Mouse (Mus musculus) gastrocnemius, postnatal 14 days (tissue): ENCODE data around the gene Fibcd1. TPM values are rescaled to one million over a fixed set of nuclear protein-coding genes. Genes with fewer than 3 reads are reported as not detected.

Source experiments
- DNase-seq: peaks from one replicate; pipeline ENCODE4 v3.0.0; 2021; ENCODE audit warnings: mixed read lengths
- intact Hi-C: fragments of 180-260 bp; cut with DNase I; formaldehyde crosslinking; loops from one replicate; pipeline ENCODE4 v1.15.1; 2025; ENCODE audit warnings: low total_unique reads
- total RNA-seq, 2 experiments: library from RNA; stranded (reverse); gene quantifications; 2 replicates each; pipeline ENCODE4 v1.2.3; 2021

The Fibcd1 gene
- total RNA-seq, 2 experiments from 2014 or later: not detected

DNA sequence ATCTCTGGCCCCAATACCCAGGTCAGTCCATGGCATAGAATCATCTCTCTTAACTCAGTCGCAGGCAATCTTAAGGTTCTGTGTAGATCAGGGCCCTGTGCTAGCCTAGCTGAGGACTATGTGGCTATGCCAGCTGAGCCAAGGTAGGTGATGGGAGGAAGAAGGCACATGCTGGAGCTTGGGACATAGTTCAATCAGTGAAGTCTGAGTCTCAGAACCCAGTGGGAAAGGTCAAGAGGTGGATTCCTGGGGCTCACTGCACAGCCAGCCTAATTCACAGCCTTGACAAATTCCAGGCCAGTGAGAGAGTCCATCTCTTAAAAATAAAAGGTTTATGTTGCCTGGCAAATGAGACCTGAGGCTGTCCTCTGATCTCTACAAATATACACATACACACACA is 18.0 kb upstream of the Fibcd1 start:
- DNase-seq: no peak
- intact Hi-C loops: no loop called here

GRCm38 (mm10) chr2:31862919-31863318 is 17.1 kb upstream of the Fibcd1 start:
- no peak for DNase-seq
- intact Hi-C loops: no loop called here

- DNase-seq: no peak
- intact Hi-C loops: no loop called here
Observed at GRCm38 (mm10) chr2:31858500-31858899, 12.7 kb upstream of the Fibcd1 start.

- DNase-seq: no peak
- intact Hi-C loops: no loop called here
Observed at GRCm38 (mm10) chr2:31857180-31857579, 11.4 kb upstream of the Fibcd1 start.

GRCm38 (mm10) chr2:31855991-31856390 is 10.2 kb upstream of the Fibcd1 start:
- DNase-seq: no peak
- intact Hi-C loops: no loop called here

DNA sequence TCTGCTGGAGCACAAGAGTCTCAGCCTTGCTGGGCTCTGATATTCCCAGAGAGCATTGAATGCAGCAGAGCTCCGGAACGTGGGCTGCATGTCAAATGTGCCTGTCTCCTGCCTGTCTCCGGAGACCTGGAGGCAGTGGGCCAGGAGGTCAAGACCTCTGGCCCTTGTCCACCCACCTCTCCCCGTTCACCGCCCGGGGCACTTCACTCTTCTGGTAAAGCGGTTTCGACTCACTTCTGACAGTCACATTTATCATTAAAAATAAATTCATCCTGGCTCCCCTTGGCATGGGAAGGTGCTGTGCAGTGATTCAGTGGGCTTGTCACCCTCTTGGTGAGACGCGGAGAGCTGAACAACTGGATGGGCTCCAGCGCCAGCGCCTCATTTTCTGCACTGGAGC is 4.3 kb upstream of the Fibcd1 start:
- intact Hi-C loops: no loop called here
- DNase-seq: no peak

GRCm38 (mm10) chr2:31847908-31848307 is 2.1 kb upstream of the Fibcd1 start:
- intact Hi-C loops: no loop called here
- DNase-seq: no peak

GRCm38 (mm10) chr2:31846692-31847660 is 1.2 kb upstream of the Fibcd1 start:
- intact Hi-C loops: no loop called here
- DNase-seq: no peak

DNA sequence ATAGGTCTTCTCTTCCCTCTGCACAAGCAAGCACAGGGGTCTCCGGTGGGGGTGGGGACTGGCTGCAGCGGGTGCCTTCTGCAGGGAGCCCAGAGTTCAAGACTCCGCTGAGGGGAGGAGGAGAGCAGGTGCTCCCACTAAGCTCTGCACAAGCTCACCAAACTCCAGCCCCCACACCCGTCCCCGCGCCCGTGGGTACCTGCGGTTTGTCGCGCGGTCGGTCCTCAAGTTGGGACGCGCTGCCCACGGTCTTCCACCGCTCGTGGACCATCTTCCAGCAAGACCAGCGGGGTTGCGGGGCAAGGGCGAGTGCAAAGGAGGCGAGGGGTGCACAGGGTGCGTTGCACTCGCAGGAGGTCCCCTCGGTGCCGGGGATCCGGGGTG is 301 bp downstream of the Fibcd1 start:
- intact Hi-C loops: no loop called here
- DNase-seq: no peak

- no peak for DNase-seq
- intact Hi-C loops: no loop called here
Observed at GRCm38 (mm10) chr2:31844729-31845136, 1.1 kb downstream of the Fibcd1 start.

- no peak for DNase-seq
- intact Hi-C loops: no loop called here
Observed at GRCm38 (mm10) chr2:31838868-31839267, 6.9 kb downstream of the Fibcd1 start.

- intact Hi-C loops: no loop called here
- DNase-seq: no peak
Observed at GRCm38 (mm10) chr2:31836985-31837384, 8.8 kb downstream of the Fibcd1 start.

DNA sequence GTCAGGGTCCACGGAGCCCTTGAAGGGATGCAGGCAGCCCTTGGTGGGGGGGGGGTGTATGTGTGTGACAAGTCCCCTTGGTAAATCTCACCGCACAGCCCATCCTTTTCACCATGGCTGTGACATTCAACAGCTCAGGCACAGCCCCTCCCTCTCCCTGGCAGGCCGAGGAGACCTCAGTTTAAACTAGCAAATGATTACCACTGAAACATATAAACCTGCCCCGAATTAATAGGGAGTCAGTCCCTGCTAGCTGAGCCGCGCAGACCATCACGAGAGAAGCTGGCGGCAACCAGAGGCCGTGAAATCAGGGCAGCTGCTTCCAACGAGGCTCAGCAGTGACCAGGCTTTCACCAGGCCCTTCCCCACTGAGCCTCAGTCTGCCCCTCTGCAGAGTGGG is 9.7 kb downstream of the Fibcd1 start:
- DNase-seq: no peak
- intact Hi-C loops: no loop called here

- intact Hi-C loops: no loop called here
- DNase-seq: no peak
Observed at GRCm38 (mm10) chr2:31828311-31828825, 17.4 kb downstream of the Fibcd1 start.

DNA sequence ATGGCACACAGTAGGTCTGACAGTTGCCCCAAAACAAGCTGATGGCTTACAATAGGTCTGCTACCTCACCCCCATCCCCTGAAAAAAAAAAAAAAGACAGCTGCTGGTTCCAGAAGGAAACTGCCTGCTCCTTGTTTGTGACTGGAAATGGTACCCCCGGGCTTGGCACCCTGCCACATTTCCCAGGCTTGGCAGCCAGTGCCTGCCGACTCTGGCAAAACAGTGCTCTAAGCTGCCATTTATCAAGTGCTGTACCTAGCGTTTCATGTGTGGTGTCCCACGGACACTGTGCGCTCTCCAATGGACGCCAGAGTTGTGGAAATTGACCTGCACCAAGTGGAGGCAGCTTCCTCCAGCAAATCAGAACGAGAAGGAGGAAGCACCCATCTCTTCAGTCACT is 17.9 kb downstream of the Fibcd1 start:
- intact Hi-C loops: no loop called here
- no peak for DNase-seq

DNA sequence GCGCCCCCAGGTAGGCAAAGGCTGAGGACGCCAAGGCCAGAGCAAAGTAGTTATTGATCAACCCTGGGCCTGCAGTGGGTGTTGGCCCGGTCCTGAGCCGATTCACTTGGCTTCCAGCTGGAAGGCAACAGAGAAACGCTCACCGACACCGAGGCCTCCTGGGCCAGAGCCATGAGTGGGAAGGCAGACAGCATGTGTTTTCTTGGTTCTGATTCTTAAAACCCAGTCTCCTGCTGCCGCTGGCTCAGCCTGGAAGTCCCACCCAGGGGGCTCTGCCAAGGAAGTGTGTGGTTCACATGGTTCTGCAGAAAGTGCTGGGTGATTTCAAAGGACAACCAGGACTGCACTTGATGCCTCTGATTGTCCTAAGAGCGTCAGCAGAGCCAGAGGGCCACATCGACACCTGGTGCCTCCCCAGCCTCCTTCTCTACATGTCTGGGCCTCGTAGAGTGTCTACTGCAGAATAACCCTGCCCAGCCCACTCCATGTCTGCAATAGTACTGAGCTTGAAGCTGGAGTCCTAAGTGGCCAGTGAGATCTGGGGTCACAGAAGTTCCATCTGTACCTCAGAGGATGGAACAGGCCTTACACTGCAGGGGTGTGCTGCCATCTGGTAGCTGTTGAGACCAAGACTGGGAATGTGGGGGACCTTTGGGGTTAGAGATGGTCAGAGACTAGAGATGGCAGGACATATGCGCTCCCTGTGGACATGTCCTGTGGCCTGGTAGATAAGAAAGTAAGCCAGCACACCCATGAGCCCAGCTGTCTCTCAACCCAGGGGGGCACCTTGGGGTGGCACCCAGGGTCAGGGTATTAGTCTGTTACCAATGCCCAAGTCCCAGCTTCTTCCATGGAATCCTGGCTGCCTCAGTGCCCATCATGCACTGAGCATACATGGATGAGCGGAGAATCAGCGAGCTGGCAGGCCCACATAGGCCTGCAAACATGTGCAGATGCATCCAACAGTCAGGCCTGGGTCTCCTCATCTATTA is 19.4 kb downstream of the Fibcd1 start:
- intact Hi-C loops: no loop called here
- no peak for DNase-seq

DNA sequence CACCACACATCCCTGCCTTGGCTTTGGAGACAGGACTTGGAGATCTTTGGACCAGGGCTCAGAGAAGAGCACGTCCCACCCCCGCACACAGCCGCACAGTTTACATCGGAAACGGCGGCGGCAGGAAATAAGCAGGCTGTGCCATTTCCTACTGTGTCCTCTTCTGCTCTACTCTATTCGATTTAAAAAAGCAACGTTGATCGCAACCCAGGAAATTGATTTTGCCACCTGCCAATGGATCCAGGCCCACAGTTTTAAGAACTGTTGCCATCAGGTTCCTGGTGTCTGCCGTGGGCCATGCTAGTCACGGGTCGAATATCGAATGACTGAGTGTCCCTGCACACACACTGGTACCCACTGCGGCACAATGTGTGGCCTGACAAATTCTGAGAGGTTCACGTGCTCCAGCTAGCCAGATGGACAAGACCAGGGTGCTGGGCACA is 20.3 kb downstream of the Fibcd1 start:
- DNase-seq: no peak
- intact Hi-C loops: no loop called here

DNA sequence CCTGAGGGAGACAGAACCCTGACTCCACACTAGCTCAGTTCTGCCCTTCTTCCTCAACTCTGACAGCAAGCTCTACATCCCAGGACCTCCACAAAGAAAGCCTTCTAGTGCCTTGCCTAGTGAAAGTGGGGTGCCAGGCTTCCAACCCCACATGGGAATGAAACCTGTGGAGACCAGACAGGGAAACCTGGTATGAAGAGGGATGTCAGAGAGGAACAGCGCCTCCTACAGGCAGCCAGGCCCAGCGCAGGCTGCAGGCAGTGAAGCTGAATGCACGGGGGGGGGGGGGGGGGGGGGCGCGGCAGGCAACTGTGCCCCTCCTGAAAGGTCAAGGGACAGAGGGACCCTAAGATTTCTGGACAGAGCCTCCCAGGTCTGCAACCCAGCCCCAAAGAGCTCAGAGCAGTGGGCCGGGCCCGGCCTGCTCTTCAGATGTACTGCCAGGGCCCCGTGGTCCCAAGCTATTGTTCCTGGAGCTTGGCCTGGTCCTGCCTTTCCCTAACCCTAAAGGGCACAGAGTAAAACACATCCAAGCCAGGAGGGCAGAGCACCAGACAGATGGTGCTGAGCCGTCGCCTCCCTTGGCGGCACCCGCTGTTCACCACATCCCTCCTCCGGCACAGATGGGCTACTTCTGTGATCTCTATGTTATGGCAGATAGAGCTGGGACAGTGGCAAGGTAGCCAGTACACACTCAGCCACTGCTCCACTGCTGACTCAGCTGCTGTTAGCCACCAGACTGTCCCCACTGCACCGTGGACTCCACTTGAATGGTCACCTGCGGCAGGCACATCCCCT is 21.7 kb downstream of the Fibcd1 start:
- intact Hi-C loops: no loop called here
- DNase-seq: no peak
